Comparison of ENCODE assay signal across 33 mouse cellular contexts in the genomic region with DNA sequence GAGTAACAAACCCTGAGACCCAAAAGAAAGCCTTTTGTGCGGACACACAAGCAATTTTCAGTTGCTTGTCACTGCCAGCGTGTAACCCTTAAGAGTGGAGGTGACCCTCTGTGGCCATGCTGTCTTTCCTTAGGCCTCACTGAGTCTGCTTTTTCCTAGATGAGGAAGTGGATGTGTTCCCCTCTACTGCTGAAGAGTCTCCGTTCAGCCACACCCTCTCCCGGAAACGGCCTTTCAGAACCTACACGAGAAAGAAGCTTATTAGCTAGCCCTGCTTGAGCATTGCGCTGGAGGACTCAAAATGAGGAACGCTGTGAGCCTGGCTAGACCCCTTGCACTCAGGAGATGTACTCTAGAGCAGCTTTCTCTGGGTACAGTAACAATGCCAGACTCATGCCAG. TPM values are rescaled to one million over a fixed set of nuclear protein-coding genes. Genes with fewer than 3 reads are reported as not detected.
DNase-seq lines count a peak whose midpoint lies in the region; ATAC-seq and TF ChIP-seq lines count a peak whose summit lies in the region.
"Had no signal": no experiment of that assay in that cellular context is flagged by ENCODE, and none has a peak within 500 bp of the region (broad histone marks: within the 10 kb centered on the region; RNA-seq: fewer than 3 reads in every experiment).

No protein-coding gene starts in this region.

- TF ChIP-seq POLR2A in MEL (IDR thresholded peaks at IDR 0.05; ENCODE audit: control insufficient read depth in 1 of 2, insufficient read depth in 1 of 2, low read depth in 1 of 2, low read length in 2 of 2, poor library complexity in 1 of 2), result peak in 1 of 2 experiments; percentile 23; a peak in 1 of 4 replicates

- no peaks in the 10 kb centered on the region for H3K4me1 ChIP-seq in lung, postnatal 0 days (ENCODE audit: insufficient read depth, low read depth, low read length)
- H3K4me1 ChIP-seq in MEL (ENCODE audit: control insufficient read depth in 1 of 2, insufficient read depth in 2 of 2, low read length in 2 of 2), result peaks cover 0 to 14% of the 10 kb centered on the region in 2 experiments; a peak in 2 of 4 replicates
- H3K4me1 ChIP-seq: embryonic facial prominence, embryonic 10.5 days; embryonic facial prominence, embryonic 13.5 days; forebrain, embryonic 12.5 days; forebrain, embryonic 15.5 days; heart, embryonic 10.5 days; heart, embryonic 13.5 days had no signal

- no peak for ATAC-seq in lung, postnatal 0 days
- peak; percentile 36; the same call in 1 of the 2 replicates for ATAC-seq in monocyte, adult 5-6 weeks (replicated peaks; ENCODE audit: insufficient number of reproducible peaks, low FRiP score, low TSS enrichment, poor library complexity, severe bottlenecking)
- no peak; the same call in 1 of the 2 replicates for ATAC-seq in granulocyte monocyte progenitor cell, adult 5-6 weeks (replicated peaks; ENCODE audit: poor library complexity, severe bottlenecking)
- ATAC-seq: forebrain, embryonic 15.5 days; hindbrain, postnatal 0 days had no signal

- no peaks in the 10 kb centered on the region for H3K79me2 ChIP-seq in MEL (ENCODE audit: control insufficient read depth, insufficient read depth, low read length, poor library complexity)

- peaks cover 13% of the 10 kb centered on the region; the same call in 1 of the 2 replicates for H3K36me3 ChIP-seq in lung, postnatal 0 days (ENCODE audit: insufficient read depth, low read length)
- H3K36me3 ChIP-seq in MEL (ENCODE audit: control insufficient read depth in 1 of 2, insufficient read depth in 2 of 2, low read length in 2 of 2), result peaks cover 10% of the 10 kb centered on the region in 2 experiments

- 86% methylated on average over 8 of the region's 8 CpGs for WGBS in lung, postnatal 0 days

- no peak overlapping the region for H3K9ac ChIP-seq in lung, postnatal 0 days (replicated peaks; ENCODE audit: low read depth)
- H3K9ac ChIP-seq in MEL (ENCODE audit: control insufficient read depth, low read depth, low read length, poor library complexity, severe bottlenecking), result peak overlapping the region; percentile 28; the same call in 1 of the 2 replicates
- H3K9ac ChIP-seq: embryonic facial prominence, embryonic 13.5 days; forebrain, embryonic 12.5 days; forebrain, embryonic 15.5 days; heart, embryonic 13.5 days; hindbrain, embryonic 14.5 days had no signal

- no peak overlapping the region for H3K4me2 ChIP-seq in lung, postnatal 0 days (replicated peaks; ENCODE audit: low read depth, low read length)
- H3K4me2 ChIP-seq: embryonic facial prominence, embryonic 13.5 days; forebrain, embryonic 12.5 days; forebrain, embryonic 15.5 days; heart, embryonic 13.5 days; hindbrain, embryonic 14.5 days had no signal

- no peak for TF ChIP-seq CTCF in lung, postnatal 0 days (IDR thresholded peaks at IDR 0.05)
- no peak for TF ChIP-seq CTCF in MEL (IDR thresholded peaks at IDR 0.05 in 2 of 3, conservative IDR thresholded peaks at IDR 0.05 in 1 of 3; ENCODE audit: control insufficient read depth in 1 of 3, insufficient read depth in 1 of 3, low read depth in 2 of 3, low read length in 3 of 3, poor library complexity in 1 of 3, severe bottlenecking in 1 of 3)

- TF ChIP-seq EP300 in lung, postnatal 0 days (IDR thresholded peaks at IDR 0.05), result no peak
- TF ChIP-seq EP300 in MEL (IDR thresholded peaks at IDR 0.05; ENCODE audit: low read depth in 1 of 2, low read length in 2 of 2), result no peak

- H3K27ac ChIP-seq in lung, postnatal 0 days (ENCODE audit: low read length), result no peak overlapping the region
- H3K27ac ChIP-seq in MEL (ENCODE audit: control insufficient read depth, low read depth, low read length), result peak overlapping the region; percentile 53
- H3K27ac ChIP-seq: embryonic facial prominence, embryonic 10.5 days; embryonic facial prominence, embryonic 13.5 days; forebrain, embryonic 12.5 days; forebrain, embryonic 15.5 days; heart, adult 2 months; heart, embryonic 10.5 days; heart, embryonic 13.5 days; hindbrain, embryonic 14.5 days; hindbrain, postnatal 0 days had no signal

- TF ChIP-seq RAD21 in MEL (IDR thresholded peaks at IDR 0.05; ENCODE audit: low read depth, low read length), result no peak

- peak; percentile 93 for DNase-seq in heart, adult 11 months
- no peak for DNase-seq in heart, adult 18-20 months
- peak; percentile 15 for DNase-seq in lung, postnatal 0 days (ENCODE audit: low spot score)
- no peak for DNase-seq in lung, postnatal 4 days
- DNase-seq in MEL (ENCODE audit: low read depth, low spot score), result peak; percentile 85
- no peak for DNase-seq in thymus, postnatal 14 days
- DNase-seq: adrenal gland, adult 2 months; adrenal gland, postnatal 14 days; cerebellum, adult 11 months; cerebellum, adult 2 months; cerebellum, adult 9-11 months; cerebellum, postnatal 36 days; embryo, embryonic 11 days; gastrocnemius, postnatal 10 days; gastrocnemius, postnatal 36 days; heart, adult 2 months; heart, postnatal 14 days; heart, postnatal 4 days had no signal

- no peak overlapping the region for H3K4me3 ChIP-seq in lung, postnatal 0 days (ENCODE audit: low read depth, low read length)
- H3K4me3 ChIP-seq in MEL (ENCODE audit: control insufficient read depth in 1 of 2, insufficient read depth in 1 of 2, low read depth in 2 of 2, low read length in 2 of 2), result no peak overlapping the region
- H3K4me3 ChIP-seq: embryonic facial prominence, embryonic 10.5 days; embryonic facial prominence, embryonic 13.5 days; erythroblast, embryonic 14.5 days; forebrain, embryonic 12.5 days; forebrain, embryonic 15.5 days; heart, adult 2 months; heart, embryonic 10.5 days; heart, embryonic 13.5 days had no signal

- no peaks in the 10 kb centered on the region for H3K9me3 ChIP-seq in lung, postnatal 0 days (ENCODE audit: low read length)
- H3K9me3 ChIP-seq in MEL (replicated peaks; ENCODE audit: insufficient read depth, low read length), result no peaks in the 10 kb centered on the region
- H3K9me3 ChIP-seq: embryonic facial prominence, embryonic 10.5 days; embryonic facial prominence, embryonic 13.5 days; forebrain, embryonic 12.5 days; forebrain, embryonic 15.5 days; heart, embryonic 10.5 days; heart, embryonic 13.5 days had no signal

- H3K27me3 ChIP-seq in lung, postnatal 0 days (replicated peaks; ENCODE audit: insufficient read depth, low read length), result no peaks in the 10 kb centered on the region
- H3K27me3 ChIP-seq in MEL (ENCODE audit: control insufficient read depth in 1 of 2, insufficient read depth in 2 of 2, low read length in 2 of 2), result no peaks in the 10 kb centered on the region
- H3K27me3 ChIP-seq: embryonic facial prominence, embryonic 13.5 days; forebrain, embryonic 12.5 days; forebrain, embryonic 15.5 days; heart, embryonic 13.5 days had no signal

TF ChIP-seq in MEL, 35 proteins besides CTCF, POLR2A, EP300 and RAD21 (continues in another document):
- TF ChIP-seq UBTF (IDR thresholded peaks at IDR 0.05; ENCODE audit: borderline replicate concordance, insufficient read depth, low read depth, low read length), result no peak

RNA-seq across cellular contexts. Expression of gene Kif7, which starts 19.0 kb away (rescaled TPM):
- total RNA-seq in heart, adult 18-20 months (2021), result 1 to 10 TPM in 1 of 2 experiments, under 1 TPM in 1; 0.82 to 1.1 TPM
- 1.6 and 1.7 TPM in 2 replicates for polyA plus RNA-seq in lung, postnatal 0 days (2015; fragmentation: Nextera tagmentation; extraction: Ambion mirVana)
- total RNA-seq in MEL (2012; rRNA removed), result 12.1 and 13.1 TPM in 2 replicates
- polyA plus RNA-seq in MEL (2012; ENCODE audit: insufficient read depth in 1 of 2, insufficient read length in 2 of 2, low read depth in 1 of 2, low replicate concordance in 2 of 2, missing spikeins in 1 of 2), result 10 to 100 TPM in 1 of 2 experiments, not detected in 1; 15.6 TPM
- total RNA-seq in monocyte, adult 5-6 weeks (2017), result 0.19 TPM in 1 of 3 replicates, not detected in the others
- total RNA-seq in granulocyte monocyte progenitor cell, adult 5-6 weeks (2014; fragmentation: Nextera tagmentation), result 0.64 TPM in 1 of 2 replicates, not detected in the other
- 1.3 and 3.6 TPM in 2 replicates for total RNA-seq in granulocyte monocyte progenitor cell, adult 5-6 weeks (2017)

RNA-seq across cellular contexts. Expression of gene Plin1, which starts 36.2 kb away (rescaled TPM):
- 10 to 100 TPM in 1 of 2 experiments, 1 to 10 TPM in 1; 9.4 to 52.1 TPM for total RNA-seq in heart, adult 18-20 months (2021)
- polyA plus RNA-seq in lung, postnatal 0 days (2015; fragmentation: Nextera tagmentation; extraction: Ambion mirVana), result 0.45 and 0.60 TPM in 2 replicates
- total RNA-seq in MEL (2012; rRNA removed), result 0.10 and 0.19 TPM in 2 replicates
- polyA plus RNA-seq in MEL (2012; ENCODE audit: insufficient read depth in 1 of 2, insufficient read length in 2 of 2, low read depth in 1 of 2, low replicate concordance in 2 of 2, missing spikeins in 1 of 2), result under 1 TPM in 1 of 2 experiments, not detected in 1; 0.08 TPM
- total RNA-seq in monocyte, adult 5-6 weeks (2017), result not detected in 3 replicates
- not detected in 2 replicates for total RNA-seq in granulocyte monocyte progenitor cell, adult 5-6 weeks (2014; fragmentation: Nextera tagmentation)
- total RNA-seq in granulocyte monocyte progenitor cell, adult 5-6 weeks (2017), result not detected in 2 replicates
- polyA plus RNA-seq: cortical plate, adult 2 months; embryonic facial prominence, embryonic 13.5 days; erythroblast, embryonic 14.5 days; forebrain, embryonic 15.5 days; heart, embryonic 10.5 days; heart, embryonic 13.5 days; heart, embryonic 16.5 days; hindbrain, embryonic 11.5 days had no signal

RNA-seq across cellular contexts. Expression of gene Ticrr, which starts 36.5 kb away (rescaled TPM):
- total RNA-seq in heart, adult 18-20 months (2021), result under 1 TPM; 0.10 TPM
- 0.35 and 0.37 TPM in 2 replicates for polyA plus RNA-seq in lung, postnatal 0 days (2015; fragmentation: Nextera tagmentation; extraction: Ambion mirVana)
- 10.6 and 12.9 TPM in 2 replicates for total RNA-seq in MEL (2012; rRNA removed)
- polyA plus RNA-seq in MEL (2012; ENCODE audit: insufficient read depth in 1 of 2, insufficient read length in 2 of 2, low read depth in 1 of 2, low replicate concordance in 2 of 2, missing spikeins in 1 of 2), result 10 to 100 TPM; 23.8 to 55.6 TPM
- 0.29 to 1.5 TPM (median 0.75 TPM) in 3 replicates for total RNA-seq in monocyte, adult 5-6 weeks (2017)
- total RNA-seq in granulocyte monocyte progenitor cell, adult 5-6 weeks (2014; fragmentation: Nextera tagmentation), result 26.5 and 36.5 TPM in 2 replicates
- total RNA-seq in granulocyte monocyte progenitor cell, adult 5-6 weeks (2017), result 14.0 and 14.3 TPM in 2 replicates
- total RNA-seq: gastrocnemius, adult 18-20 months had no signal
- polyA plus RNA-seq: heart, adult 2 months had no signal

RNA-seq across cellular contexts. Expression of gene Pex11a, which starts 46.4 kb away (rescaled TPM):
- total RNA-seq in heart, adult 18-20 months (2021), result 10 to 100 TPM; 18.0 to 21.4 TPM
- 17.8 and 23.9 TPM in 2 replicates for polyA plus RNA-seq in lung, postnatal 0 days (2015; fragmentation: Nextera tagmentation; extraction: Ambion mirVana)
- total RNA-seq in MEL (2012; rRNA removed), result 3.4 and 3.9 TPM in 2 replicates
- polyA plus RNA-seq in MEL (2012; ENCODE audit: insufficient read depth in 1 of 2, insufficient read length in 2 of 2, low read depth in 1 of 2, low replicate concordance in 2 of 2, missing spikeins in 1 of 2), result 1 to 10 TPM in 1 of 2 experiments, not detected in 1; 8.7 TPM
- total RNA-seq in monocyte, adult 5-6 weeks (2017), result 1.1 to 2.5 TPM in 2 of 3 replicates, not detected in the other
- total RNA-seq in granulocyte monocyte progenitor cell, adult 5-6 weeks (2014; fragmentation: Nextera tagmentation), result 0.41 and 4.4 TPM in 2 replicates
- 1.4 TPM in 2 replicates for total RNA-seq in granulocyte monocyte progenitor cell, adult 5-6 weeks (2017)
- polyA plus RNA-seq: erythroblast, embryonic 14.5 days had no signal

RNA-seq across cellular contexts. Expression of gene Wdr93, which starts 46.5 kb away (rescaled TPM):
- total RNA-seq in heart, adult 18-20 months (2021), result under 1 TPM; 0.22 to 0.41 TPM
- polyA plus RNA-seq in lung, postnatal 0 days (2015; fragmentation: Nextera tagmentation; extraction: Ambion mirVana), result 1.6 and 2.0 TPM in 2 replicates
- total RNA-seq in MEL (2012; rRNA removed), result 0.16 and 0.23 TPM in 2 replicates
- polyA plus RNA-seq in MEL (2012; ENCODE audit: insufficient read depth in 1 of 2, insufficient read length in 2 of 2, low read depth in 1 of 2, low replicate concordance in 2 of 2, missing spikeins in 1 of 2), result under 1 TPM in 1 of 2 experiments, not detected in 1; 0.40 TPM
- total RNA-seq in monocyte, adult 5-6 weeks (2017), result not detected in 3 replicates
- not detected in 2 replicates for total RNA-seq in granulocyte monocyte progenitor cell, adult 5-6 weeks (2014; fragmentation: Nextera tagmentation)
- total RNA-seq in granulocyte monocyte progenitor cell, adult 5-6 weeks (2017), result not detected in 2 replicates
- total RNA-seq: gastrocnemius, postnatal 36 days had no signal
- polyA plus RNA-seq: erythroblast, embryonic 14.5 days had no signal

Comparison
In these comparisons a context has a peak if more than half of its experiments do, and no peak if none do; other contexts are left out.
1. DNase-seq: peak in heart, adult 11 months (single experiment), lung, postnatal 0 days (single experiment) and MEL (single experiment); none in heart, adult 18-20 months (0 of 2), lung, postnatal 4 days (0 of 2) and thymus, postnatal 14 days (single experiment).